Mouse (Mus musculus) E14TG2a.4 (cell line): ENCODE measurements around the gene Fstl4.

Source experiments
- CTCF ChIP-seq: conservative IDR thresholded peaks from 2 replicates; pipeline ENCODE4 v1.5.1; 2014; ENCODE audit warnings: low read length
- NANOG ChIP-seq: IDR thresholded peaks from 2 replicates; pipeline ENCODE4 v1.6.1; 2014; ENCODE audit warnings: borderline replicate concordance, low read length, mixed read lengths

DNA sequence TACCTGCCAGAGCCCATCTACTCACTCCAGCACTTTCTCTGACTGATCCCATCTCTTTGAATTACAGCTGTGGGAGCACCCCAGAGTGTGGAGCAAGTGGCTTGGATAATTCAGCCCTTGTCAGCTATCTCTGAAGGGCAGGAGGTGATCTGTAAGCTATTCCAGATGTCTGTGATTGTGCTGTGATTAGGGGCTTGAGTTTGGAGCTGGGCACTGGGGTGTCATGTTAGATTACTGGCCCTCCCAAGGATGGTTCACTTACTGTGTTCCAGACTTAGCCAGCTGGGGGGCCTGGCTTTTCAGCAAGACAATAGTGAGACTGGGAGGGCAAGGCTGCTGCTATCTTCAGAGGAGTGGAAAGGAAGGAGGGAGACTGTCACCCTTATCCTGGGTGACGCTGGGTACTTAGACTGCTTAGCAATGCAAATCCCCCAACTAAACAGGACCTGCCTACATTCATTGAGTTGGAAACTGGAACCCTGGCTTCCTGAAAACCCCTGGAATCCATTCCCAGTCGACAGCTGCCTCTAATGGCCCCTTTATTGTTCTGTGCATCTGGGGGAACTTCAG lies 56.0 kb downstream of the Fstl4 start:
- TF ChIP-seq CTCF (no peak), NANOG (no peak)
